Mouse (Mus musculus): ENCODE results near the gene Rbm17.
A peak's percentile ranks its signal among the peaks of the same experiment; 100 is the strongest.

The Rbm17 gene

DNA sequence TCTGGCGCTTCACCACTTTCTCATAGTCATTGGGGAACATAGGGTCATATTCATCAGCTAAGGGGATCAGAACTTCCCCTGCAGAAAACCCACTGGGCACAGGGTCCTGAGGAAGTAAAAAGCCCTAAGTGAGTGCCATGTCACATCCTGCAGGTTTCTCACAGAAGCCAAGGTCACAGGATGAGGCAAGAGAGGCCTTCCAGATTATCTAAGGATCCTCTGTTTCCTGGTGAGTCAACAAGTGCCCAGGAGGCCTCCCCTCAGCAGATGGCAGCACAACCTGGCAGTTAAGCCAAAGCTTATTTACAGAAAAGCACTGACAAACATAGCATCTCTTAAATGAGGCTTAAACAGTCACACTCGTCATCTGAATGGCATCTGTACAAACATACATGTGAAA, 7.3 kb downstream of the Rbm17 start:
- DNase-seq (ENCODE audit: low read depth), result no peak

DNA sequence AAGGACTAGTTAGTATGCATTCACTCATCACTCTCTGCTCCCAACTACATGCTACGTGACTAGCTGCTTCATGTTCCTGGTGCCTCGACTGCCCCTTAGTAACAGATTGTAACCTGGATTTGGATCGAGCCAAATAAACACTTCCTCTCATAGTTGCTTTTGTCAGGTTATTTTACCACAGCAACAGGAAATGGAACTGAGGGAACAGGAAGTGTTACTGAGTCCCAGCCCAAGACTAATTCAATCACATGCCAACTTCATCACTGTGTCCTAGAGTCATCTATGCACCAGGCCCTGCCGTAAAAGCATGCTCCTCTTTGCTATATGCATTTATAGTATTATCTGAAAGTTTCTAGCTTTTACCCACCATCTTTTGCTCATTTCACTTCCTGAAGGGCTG, 16.0 kb downstream of the Rbm17 start:
- no peak for DNase-seq (ENCODE audit: low read depth)

DNA sequence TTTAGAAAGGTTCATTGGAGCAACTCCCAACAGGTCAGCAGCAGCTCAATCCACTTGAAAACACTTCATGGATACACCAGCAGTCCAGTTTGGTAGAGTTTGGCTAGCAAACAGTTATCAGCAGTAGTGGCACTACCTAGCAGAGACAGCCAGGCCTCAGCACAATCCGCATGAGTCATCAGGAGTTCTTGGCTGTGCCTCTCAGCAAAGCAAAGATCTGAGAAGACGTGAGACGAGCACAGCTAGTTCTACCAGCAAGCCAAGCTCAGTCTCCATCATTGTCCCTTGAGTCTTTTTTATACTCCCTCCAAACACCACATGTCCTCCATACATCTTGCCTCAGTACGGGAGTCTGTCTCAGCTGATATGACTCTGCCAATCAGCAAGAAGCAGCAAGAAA, 24.6 kb downstream of the Rbm17 start:
- DNase-seq (ENCODE audit: low read depth), result no peak

DNA sequence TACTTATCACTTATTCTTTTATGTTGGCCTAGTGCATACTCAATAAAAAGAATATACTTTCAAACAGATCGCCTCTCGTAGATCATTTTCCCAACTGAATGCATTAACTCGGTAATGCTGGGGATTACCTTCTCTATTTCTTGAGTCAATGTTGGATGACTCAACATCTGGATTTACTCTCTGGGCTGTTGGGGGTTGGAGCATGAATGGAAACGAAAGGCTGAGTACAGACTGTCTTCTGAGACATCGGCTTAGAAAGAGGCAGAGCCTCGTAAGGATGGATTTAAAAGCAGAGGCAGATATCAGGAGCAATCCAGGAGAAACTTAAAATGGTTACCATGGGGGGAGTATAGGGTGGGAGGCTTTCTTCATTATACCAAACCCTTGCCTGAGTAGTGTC, 25.8 kb downstream of the Rbm17 start:
- no peak for DNase-seq (ENCODE audit: low read depth)

DNA sequence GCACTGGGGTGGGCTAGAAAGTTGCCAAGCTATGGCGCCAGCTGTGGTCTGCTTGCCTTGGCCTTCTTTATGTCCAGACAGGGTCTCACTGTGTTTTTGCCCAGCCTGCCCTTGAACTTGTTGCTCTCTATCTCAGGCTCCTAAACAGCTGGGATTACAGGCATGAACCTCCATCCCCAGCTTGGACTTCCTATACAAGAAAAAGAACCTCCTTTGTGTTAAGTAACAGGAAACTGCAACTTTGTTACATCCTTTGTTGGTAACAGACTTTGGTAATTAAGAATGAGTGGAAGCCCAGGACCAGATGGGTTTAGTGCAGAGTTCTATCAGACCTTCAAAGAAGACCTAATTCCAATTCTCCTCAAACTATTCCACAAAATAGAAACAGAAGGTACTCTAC, 30.3 kb downstream of the Rbm17 start:
- DNase-seq (ENCODE audit: low read depth), result no peak

DNA sequence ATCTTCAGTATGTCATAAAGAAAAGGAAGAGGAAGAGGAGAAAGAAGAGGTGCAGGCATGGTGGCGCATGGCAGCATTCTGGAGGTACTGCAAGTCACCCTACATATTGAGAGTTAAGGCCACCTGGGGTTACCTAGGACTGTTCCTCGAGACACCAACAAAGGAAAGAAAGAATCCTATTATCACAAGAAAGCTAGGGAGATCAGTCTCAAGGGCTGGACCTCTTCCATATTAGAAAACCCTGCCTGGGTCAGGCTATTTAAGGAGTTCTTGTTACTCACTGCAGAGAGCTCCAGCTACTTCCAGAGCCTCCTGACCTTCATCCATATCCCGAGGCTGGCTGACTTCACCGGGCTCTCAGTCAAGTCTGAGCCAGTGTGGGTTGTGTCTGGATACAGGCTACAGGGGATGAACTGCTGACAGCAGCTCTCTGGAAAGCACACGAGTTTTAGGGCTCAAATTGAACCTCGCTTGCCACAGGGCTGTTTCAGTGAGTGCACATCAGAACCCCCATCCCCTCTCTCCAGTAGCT, 32.9 kb downstream of the Rbm17 start:
- no peak for DNase-seq (ENCODE audit: low read depth)

DNA sequence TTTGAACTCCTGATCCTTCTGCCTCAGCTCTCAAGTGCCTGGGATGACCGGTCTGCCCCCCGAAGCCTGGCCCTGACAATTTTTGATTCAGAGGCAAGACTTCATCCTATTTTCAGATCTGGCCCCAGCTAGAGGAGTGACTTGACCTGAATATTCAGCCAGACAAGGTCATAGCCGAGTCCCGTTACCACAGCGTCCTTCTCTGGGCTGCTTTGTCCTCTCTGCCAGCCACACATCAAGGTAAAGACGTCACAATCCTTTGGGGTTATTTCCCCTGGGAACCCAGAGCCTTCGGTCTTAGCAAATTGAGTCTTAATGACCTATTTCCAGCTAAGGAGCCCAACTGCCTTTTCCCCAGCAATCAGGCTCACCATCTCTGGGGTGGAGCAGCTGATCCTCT, 35.5 kb downstream of the Rbm17 start:
- no peak for DNase-seq (ENCODE audit: low read depth)

DNA sequence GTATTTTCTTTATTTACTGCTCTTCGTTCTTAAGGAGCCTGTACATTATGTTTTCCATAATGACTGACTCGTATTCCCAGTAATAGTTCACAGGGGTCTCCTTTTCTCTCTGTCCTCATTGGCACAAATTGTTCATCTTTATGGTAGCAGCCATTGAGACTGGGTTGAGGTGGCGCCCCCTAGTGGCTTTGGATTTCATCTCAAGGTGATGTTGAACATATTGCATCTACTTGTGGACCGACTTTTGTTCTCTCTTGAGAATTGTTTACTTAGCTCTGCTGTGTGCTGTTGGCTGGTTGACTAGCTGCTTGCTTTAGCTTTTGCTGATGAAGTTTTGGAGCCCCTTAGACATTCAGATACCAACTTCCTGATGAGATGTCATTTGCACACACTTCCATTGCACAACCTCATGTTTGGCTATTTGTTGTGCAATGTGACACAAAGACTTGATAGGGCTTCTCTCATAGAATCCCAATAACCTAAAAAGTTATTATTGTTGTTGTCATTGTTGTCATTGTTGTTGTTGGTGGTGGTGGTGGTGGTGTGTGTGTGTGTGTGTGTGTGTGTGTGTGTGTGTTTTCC, 36.1 kb downstream of the Rbm17 start:
- peak; percentile 84 for DNase-seq (ENCODE audit: low read depth)

DNA sequence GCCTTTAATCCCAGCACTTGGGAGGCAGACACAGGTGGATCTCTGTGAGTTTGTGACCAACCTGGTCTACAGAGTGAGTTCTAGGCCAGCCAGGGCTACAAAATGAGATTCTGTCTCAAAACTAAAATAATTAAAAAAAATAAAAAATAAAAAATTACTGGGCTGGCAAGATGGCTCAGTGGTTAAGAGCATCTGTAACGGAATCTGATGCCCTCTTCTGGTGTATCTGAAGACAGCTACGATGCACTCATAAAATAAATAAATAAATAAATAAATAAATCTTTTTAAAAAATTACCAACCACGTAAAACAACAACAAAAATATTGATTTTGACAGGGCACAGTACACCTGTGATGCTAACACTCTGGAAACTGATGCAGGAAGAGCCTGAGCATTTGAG, 37.1 kb downstream of the Rbm17 start:
- no peak for DNase-seq (ENCODE audit: low read depth)

DNA sequence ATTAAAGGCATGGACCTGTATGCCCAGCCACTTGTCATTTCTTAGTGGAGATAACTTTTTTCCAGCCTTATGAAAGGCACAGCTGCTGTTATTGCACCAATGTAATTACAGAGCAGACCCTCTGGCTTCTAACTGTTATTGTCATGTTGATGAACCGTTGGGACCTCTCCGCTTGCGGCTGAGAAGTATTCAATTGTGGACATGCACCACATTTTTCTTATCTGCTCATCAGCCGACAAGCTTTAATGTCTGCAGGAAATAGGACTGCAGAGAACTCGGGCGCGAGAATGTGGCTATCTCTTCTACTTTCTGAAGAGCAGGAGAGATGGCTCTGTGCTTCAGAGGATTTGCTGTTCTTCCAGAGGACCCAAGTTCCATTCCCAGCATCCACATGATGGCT, 37.7 kb downstream of the Rbm17 start:
- DNase-seq (ENCODE audit: low read depth), result no peak

DNA sequence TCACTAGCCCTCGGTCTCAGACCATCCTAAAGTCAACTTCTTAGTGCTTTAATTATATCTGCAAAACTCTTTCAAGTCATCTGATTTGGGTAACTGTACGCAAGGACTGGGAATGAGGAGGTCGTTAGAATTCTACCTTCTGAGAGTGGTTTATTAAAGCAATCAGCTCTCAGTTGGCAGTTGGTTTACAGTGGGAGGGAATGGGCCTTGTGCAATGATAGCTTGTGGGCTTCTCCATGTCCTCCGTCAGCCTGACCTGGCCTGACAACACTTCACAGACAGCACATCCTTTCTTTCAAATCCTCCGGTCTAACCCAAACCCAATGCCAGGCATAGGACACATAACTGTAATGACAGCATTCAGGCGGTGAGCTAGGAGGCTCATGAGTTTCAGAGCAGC, 39.2 kb downstream of the Rbm17 start:
- no peak for DNase-seq (ENCODE audit: low read depth)

DNA sequence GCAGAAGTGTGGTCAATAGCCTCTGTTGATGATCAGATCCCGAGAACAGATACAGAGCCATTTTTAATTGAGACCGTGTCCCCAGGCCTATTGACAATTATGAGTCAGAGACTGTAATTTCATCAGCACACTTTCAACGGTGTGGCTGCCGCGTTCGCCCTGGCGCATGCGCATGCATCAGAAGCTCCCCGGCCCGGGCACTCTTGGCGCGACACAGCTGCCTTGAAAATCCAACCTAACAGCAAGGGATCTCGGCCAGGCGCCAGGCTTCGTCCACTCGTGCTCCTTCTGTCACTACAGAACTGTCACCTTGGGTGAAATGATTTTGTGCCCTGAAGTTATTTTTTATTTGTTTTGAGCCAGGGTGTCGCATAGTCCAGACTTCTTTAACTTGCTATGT, 40.7 kb downstream of the Rbm17 start:
- DNase-seq (ENCODE audit: low read depth), result no peak

DNA sequence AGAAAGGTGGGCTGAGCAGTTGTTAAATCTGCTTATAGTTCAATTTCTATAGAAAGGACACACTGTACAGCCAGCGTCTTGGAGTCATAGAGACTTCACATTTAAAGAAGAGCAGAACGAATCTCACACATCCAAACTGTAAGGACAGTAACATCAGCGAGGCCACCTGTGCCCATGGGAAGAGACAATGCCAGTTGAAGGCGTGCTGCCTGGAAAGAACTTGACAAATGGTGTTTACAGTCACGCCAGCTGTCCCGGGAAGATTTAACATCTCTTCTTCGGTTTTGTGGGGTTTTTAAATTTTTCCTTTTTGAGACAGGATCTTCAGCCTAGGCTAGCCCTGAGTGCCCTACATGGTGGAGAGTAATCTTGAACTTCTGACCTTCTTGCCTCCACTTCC, 45.3 kb downstream of the Rbm17 start:
- no peak for DNase-seq (ENCODE audit: low read depth)

DNA sequence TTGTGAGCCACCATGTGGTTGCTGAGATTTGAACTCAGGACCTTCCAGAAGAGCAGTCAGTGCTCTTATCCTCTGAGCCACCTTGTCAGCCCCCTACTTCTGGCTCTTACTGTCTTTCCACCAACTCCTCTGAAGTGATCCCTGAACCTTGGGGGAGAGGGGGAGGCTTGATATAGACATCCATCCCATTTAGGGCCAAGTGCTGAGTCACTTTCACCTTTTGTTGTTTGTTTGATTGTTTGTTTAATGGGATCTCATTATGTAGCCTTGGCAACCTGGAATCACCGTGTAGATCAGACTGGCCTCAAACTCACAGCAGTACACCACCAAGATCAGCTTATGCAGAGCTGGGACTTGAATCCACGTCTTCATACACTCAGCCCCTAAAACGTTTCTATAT, 46.7 kb downstream of the Rbm17 start:
- DNase-seq (ENCODE audit: low read depth), result no peak

DNA sequence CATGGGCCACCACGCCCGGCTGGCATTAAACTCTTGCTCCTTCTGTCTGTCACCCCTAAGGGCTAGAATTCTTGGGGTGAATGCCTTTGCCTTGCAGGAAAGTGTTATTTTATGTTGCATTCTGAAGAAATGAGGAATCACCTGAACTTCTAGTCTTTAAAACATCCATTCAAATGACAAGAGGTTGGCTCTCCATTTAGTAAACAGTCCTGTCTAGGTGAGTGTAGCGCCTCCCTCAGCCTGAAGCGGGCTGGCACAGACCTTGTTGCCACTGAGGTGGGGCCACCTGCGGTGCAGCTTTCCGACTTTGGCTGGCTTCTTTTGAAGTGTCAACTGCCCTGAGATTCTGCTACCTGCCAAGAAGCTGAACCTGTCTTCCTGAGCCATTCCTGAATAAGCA, 48.6 kb downstream of the Rbm17 start:
- no peak for DNase-seq (ENCODE audit: low read depth)

DNA sequence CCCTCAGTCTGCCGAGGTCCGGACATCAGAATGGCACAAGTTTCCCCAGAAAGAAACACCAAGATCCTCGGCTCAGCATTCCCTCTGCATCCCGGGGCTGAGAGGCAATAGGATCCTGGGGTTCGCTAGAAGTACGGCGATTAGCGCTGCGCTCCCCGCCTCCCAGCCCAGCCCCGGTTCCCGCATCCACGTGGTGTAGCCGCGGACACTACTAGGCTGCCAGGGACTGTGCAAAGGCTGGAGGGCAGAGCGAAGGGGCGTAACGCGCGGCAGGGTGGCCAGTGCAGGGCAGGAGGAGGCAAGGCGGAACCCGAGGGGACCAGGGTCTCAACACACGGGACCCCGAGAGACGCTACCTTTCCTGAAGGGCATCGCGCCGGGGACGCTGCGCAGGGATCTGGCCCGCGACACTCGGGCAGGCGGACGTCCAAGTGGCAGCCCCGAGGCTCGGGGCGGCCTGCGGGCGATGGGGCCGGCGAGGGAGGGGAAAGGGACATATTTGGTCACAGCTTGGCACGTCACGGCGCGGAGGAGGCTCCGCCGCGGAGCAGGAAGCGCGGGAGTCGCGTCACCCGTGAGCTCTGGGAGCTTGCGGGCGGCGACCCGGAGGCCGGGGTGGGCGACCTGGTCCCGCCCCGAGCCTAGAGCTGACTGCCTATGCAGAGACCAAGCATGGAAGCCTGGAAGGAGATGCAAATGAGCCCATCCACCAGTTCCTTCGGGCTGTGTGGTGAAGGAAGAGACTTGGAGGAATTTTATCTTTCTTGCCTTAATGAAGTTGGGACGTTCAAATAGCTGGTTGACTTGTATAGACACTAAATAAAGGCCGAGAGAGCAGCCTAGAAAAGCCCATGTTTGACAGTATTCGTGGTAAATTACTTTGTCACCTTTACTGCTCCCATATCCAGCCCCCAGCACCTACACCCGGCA, 50.2 kb downstream of the Rbm17 start, which contains the start of gene Pfkfb3:
TSS of gene Pfkfb3 (minus strand) at position 607 of the 930 bp plus-strand sequence.
- DNase-seq (ENCODE audit: low read depth), result peak; percentile 92

DNA sequence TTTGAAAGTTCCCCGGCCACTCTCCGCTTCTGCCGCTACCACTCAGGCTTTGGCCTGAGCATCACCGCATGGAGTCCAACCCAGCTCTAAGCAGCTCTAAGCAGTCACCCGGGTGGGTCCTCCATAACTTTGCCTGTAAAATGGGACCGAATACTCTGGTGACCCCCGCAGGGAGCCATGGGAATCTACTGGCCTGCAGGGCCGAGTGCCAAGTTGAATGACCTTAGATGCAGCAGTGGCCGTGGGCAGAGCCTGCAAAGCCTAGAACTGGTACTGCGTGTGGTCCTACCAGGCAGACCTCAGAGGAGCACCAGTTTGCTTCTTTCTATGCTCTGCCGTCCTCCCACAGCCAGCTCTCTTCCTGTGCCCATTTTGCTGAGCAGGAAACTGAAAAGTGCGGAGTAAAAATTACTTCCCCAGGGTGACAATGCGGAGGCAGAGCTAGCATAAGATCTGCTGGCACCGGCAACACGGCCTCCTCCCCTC, 50.9 kb downstream of the Rbm17 start:
- peak; percentile 77 for DNase-seq (ENCODE audit: low read depth)

DNA sequence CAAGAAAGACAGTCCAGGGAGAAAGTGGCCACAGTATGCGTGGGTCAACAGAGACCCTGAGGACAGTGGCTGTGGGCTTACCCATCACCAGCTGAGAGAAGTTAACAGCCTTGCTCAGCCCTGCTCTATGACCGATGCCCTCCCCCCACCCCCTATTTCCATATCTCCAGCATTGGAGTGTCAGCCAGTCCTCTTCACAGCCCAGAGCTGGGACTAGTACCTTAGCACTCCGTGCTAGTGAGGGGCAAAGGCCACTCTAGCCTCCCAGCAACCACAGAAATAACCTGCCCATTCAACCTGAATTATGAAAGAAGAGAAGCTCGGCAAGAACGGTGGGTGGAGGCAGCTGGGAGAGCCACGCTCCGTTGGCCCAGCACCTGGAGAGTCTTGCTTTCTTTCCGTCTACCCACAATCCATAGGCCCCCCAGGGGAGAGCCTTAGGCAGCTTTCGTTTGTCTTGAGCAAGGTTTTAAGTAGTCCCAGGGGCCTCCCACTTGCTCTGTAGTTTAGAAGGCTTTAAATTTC, 51.6 kb downstream of the Rbm17 start:
- peak; percentile 64 for DNase-seq (ENCODE audit: low read depth)

DNA sequence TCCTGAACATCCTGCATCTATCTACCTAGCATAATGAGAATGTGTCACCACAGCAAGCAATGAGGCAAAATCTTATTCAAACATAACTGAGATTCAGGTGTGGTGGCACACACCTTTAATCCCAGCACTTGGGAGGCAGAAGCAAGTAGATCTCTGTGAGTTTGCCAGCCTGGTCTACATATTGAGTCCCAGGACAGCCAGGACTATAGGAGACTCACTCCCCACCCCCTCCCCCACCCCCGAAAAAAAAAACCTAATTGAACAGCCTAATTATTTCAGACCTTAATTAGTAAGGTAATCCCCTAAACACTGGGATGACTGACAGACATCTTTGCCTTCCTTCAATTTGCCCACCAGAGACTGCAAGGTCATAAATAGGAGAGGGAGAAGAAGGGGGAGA, 52.2 kb downstream of the Rbm17 start:
- no peak for DNase-seq (ENCODE audit: low read depth)

DNA sequence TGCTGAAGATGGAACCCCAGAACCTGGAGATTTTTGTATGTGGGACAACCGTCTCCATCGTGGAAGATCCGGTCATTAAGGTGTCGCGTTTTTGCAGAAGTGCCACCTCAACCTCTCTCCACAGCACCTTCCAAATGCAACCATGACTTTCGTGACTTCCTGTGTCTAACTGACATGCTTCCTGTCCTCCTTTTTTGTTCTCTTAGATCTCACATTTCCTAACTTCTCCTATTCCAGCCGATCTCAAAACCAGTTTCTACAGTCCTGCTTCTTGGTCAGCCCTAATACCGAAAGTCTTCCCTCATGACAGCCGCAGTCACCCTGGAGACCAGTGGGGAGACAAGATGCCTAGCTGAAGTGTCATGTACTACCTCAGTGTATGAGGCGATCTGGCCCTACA, 55.4 kb downstream of the Rbm17 start:
- DNase-seq (ENCODE audit: low read depth), result peak; percentile 64

DNA sequence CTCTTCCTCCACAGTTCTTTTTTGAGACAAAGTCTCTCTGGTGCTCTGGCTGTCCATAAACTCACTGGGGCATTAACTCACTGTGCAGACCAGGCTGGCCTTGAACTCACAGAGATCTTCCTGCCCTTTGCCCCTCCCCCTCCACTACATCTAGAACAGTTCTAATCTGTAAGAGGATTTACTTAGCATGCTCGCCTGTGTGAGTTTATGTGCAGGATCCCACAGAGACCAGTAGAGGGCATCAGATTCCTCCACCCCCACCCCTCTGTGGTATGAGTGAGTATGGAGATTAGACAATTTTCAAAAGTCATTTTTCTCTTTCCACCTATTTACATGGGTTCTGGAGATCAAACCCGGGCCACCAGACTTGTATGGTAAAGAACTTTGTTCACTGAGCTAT, 56.3 kb downstream of the Rbm17 start:
- peak; percentile 80 for DNase-seq (ENCODE audit: low read depth)

DNA sequence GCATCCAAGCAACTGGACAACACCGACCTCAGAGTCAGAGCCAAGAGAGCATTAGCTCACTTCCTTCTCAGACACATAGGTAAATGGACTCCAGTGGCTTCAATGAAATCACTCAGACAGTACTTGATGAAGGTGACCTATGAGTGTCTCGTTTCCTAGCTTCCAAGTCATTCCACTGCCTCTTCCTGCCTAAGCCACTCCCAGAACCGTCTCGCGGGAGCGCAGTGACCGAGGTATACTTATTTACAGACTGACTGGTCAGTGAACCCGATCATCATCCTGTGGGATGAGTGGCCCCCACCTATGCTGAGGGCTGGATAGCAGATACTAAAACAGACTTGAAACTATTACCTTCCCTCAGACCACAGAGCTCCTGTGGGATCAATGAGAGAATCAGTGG, 57.9 kb downstream of the Rbm17 start:
- DNase-seq (ENCODE audit: low read depth), result no peak

DNA sequence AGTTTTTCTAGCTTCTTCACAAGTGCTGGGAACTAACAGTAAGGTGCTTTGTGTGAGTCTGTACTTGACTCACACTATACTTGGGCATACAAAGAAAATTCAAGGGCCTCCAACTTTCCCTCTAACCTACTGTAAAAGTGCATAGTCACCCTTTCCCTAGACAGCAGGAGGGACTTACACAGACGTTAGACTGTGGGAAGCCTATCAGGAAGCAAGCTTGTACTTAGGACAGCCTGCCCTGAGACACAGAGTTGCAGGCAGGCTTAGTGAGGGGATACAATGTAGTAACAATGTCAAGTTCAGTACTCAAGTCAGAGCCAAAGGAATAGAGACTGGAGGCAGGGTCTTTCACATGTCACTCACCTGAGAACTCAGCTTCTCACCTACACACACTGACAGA, 58.6 kb downstream of the Rbm17 start:
- no peak for DNase-seq (ENCODE audit: low read depth)
